Mouse (Mus musculus) spleen, adult 2 months (tissue): ENCODE measurements around the gene Mcpt9.

Source experiments
- CTCF ChIP-seq: fragments of 200-500 bp; IDR thresholded peaks from 2 replicates; pipeline ENCODE4 v1.5.1; 2011; ENCODE audit warnings: mild to moderate bottlenecking, inconsistent platforms; ENCODE audit not compliant: insufficient read depth, insufficient read length, insufficient replicate concordance; ENCODE audit errors: extremely low read depth
- POLR2A ChIP-seq: fragments of 200-500 bp; IDR thresholded peaks from 2 replicates; pipeline ENCODE4 v1.6.1; 2011; ENCODE audit warnings: low read depth, low read length, inconsistent platforms

GRCm38 (mm10) chr14:56034433-56034832 lies 4.1 kb upstream of the Mcpt9 start:
- TF ChIP-seq POLR2A, result no peak
- TF ChIP-seq CTCF, result no peak
